27 mouse cellular contexts compared by ENCODE assay signal in the genomic region with DNA sequence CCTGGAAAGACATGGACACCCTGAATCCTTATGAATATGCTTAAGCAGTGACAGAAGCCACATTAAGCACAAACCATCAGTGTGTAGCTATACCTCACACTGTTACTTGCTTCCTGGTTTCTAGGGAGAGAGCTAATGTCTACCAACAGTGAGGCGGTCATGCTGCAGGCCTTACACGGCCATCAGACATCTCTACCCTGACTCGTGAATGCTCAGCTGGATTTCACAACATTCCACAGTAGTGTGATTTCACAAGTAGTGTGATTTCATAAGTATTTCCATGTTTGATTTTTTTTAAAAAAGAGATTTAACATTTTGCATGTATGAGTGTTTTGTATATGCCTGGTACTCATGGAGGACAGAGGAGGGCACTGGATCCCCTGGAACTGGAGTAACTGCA. TPM values are rescaled to one million over a fixed set of nuclear protein-coding genes. Genes with fewer than 3 reads are reported as not detected.
DNase-seq lines count a peak whose midpoint lies in the region; ATAC-seq and TF ChIP-seq lines count a peak whose summit lies in the region.
"Had no signal": no experiment of that assay in that cellular context is flagged by ENCODE, and none has a peak within 500 bp of the region (broad histone marks: within the 10 kb centered on the region; RNA-seq: fewer than 3 reads in every experiment).

No protein-coding gene starts in this region.

- peak; percentile 60 for ATAC-seq in megakaryocyte, adult 5-6 weeks (ENCODE audit: poor library complexity, severe bottlenecking)
- no peak for ATAC-seq in hindbrain, postnatal 0 days
- ATAC-seq: forebrain, embryonic 13.5 days; forebrain, postnatal 0 days; intestine, embryonic 15.5 days; Patski had no signal

- H3K4me2 ChIP-seq in hindbrain, postnatal 0 days (ENCODE audit: low read depth, low read length), result no peak overlapping the region
- H3K4me2 ChIP-seq: embryonic facial prominence, embryonic 13.5 days; forebrain, embryonic 13.5 days; heart, embryonic 13.5 days; hindbrain, embryonic 14.5 days; intestine, embryonic 15.5 days had no signal

- no peaks in the 10 kb centered on the region for H3K4me1 ChIP-seq in hindbrain, postnatal 0 days (ENCODE audit: insufficient read depth, low read length)
- H3K4me1 ChIP-seq: embryonic facial prominence, embryonic 10.5 days; embryonic facial prominence, embryonic 13.5 days; forebrain, embryonic 13.5 days; heart, embryonic 10.5 days; heart, embryonic 13.5 days; intestine, embryonic 15.5 days had no signal

- H3K27me3 ChIP-seq in hindbrain, postnatal 0 days (ENCODE audit: insufficient read depth, low read length), result no peaks in the 10 kb centered on the region
- H3K27me3 ChIP-seq: embryonic facial prominence, embryonic 13.5 days; forebrain, embryonic 13.5 days; heart, embryonic 13.5 days; intestine, embryonic 15.5 days; Patski had no signal

- H3K9me3 ChIP-seq in hindbrain, postnatal 0 days (ENCODE audit: low read length), result no peaks in the 10 kb centered on the region
- H3K9me3 ChIP-seq: embryonic facial prominence, embryonic 10.5 days; embryonic facial prominence, embryonic 13.5 days; forebrain, embryonic 13.5 days; heart, embryonic 10.5 days; heart, embryonic 13.5 days; intestine, embryonic 15.5 days had no signal

- H3K36me3 ChIP-seq in hindbrain, postnatal 0 days (ENCODE audit: insufficient read depth, low read length), result peaks cover 56% of the 10 kb centered on the region

- DNase-seq in 416B (ENCODE audit: low read depth), result peak; percentile 47
- peak; percentile 19 for DNase-seq in NIH3T3 (ENCODE audit: low read depth)
- DNase-seq in adrenal gland, adult (ENCODE audit: inconsistent age in 2 of 2, low spot score in 1 of 2), result no peak
- DNase-seq in layer of hippocampus, adult 9-10 months (ENCODE audit: low spot score), result no peak
- DNase-seq in hindbrain, postnatal 0 days (ENCODE audit: low spot score), result no peak
- DNase-seq: adrenal gland, adult 2 months; adrenal gland, postnatal 14 days; cerebellum, adult 11-12 months; cerebellum, adult 8-10 months; cerebellum, postnatal 10 days; cerebellum, postnatal 36 days; embryo, embryonic 11 days; forebrain, postnatal 0 days; gastrocnemius, postnatal 25 days; heart, adult 2 months; heart, postnatal 14 days; heart, postnatal 4 days had no signal

- 98% methylated on average over 3 of the region's 3 CpGs for WGBS in hindbrain, postnatal 0 days

- H3K27ac ChIP-seq in hindbrain, postnatal 0 days, result no peak overlapping the region
- H3K27ac ChIP-seq: embryonic facial prominence, embryonic 10.5 days; embryonic facial prominence, embryonic 13.5 days; forebrain, embryonic 13.5 days; heart, adult 2 months; heart, embryonic 10.5 days; heart, embryonic 13.5 days; hindbrain, embryonic 14.5 days; intestine, embryonic 15.5 days had no signal

- no peak for TF ChIP-seq CTCF in hindbrain, postnatal 0 days (IDR thresholded peaks at IDR 0.05; ENCODE audit: low read depth)

- H3K9ac ChIP-seq in hindbrain, postnatal 0 days (replicated peaks; ENCODE audit: low read length), result no peak overlapping the region
- H3K9ac ChIP-seq: embryonic facial prominence, embryonic 13.5 days; forebrain, embryonic 13.5 days; forebrain, postnatal 0 days; heart, embryonic 13.5 days; hindbrain, embryonic 14.5 days; intestine, embryonic 15.5 days had no signal

- H3K4me3 ChIP-seq in hindbrain, postnatal 0 days (ENCODE audit: low read length), result no peak overlapping the region
- H3K4me3 ChIP-seq: embryonic facial prominence, embryonic 10.5 days; embryonic facial prominence, embryonic 13.5 days; erythroblast, embryonic 14.5 days; forebrain, embryonic 13.5 days; heart, adult 2 months; heart, embryonic 10.5 days; heart, embryonic 13.5 days; intestine, embryonic 15.5 days had no signal

RNA-seq across cellular contexts. Expression of a gene that starts 9.8 kb away (rescaled TPM):
- 2.3 and 2.7 TPM in 2 replicates for total RNA-seq in megakaryocyte, adult 5-6 weeks (2015)
- 5.0 and 6.8 TPM in 2 replicates for total RNA-seq in megakaryocyte, adult 5-6 weeks (2017)
- 1.7 and 5.3 TPM in 2 replicates for total RNA-seq in hindbrain, postnatal 0 days (2014; rRNA removed)
- polyA plus RNA-seq in hindbrain, postnatal 0 days (2015; fragmentation: Nextera tagmentation; extraction: Ambion mirVana), result 2.9 and 3.8 TPM in 2 replicates

RNA-seq across cellular contexts. Expression of a gene that starts 18.1 kb away (rescaled TPM):
- 59.0 and 62.7 TPM in 2 replicates for total RNA-seq in megakaryocyte, adult 5-6 weeks (2015)
- total RNA-seq in megakaryocyte, adult 5-6 weeks (2017), result 98.1 and 115 TPM in 2 replicates
- total RNA-seq in hindbrain, postnatal 0 days (2014; rRNA removed), result 40.9 and 50.2 TPM in 2 replicates
- polyA plus RNA-seq in hindbrain, postnatal 0 days (2015; fragmentation: Nextera tagmentation; extraction: Ambion mirVana), result 46.2 and 46.6 TPM in 2 replicates

RNA-seq across cellular contexts. Expression of a gene that starts 18.6 kb away (rescaled TPM):
- 271 and 279 TPM in 2 replicates for total RNA-seq in megakaryocyte, adult 5-6 weeks (2015)
- 160 and 200 TPM in 2 replicates for total RNA-seq in megakaryocyte, adult 5-6 weeks (2017)
- 246 and 254 TPM in 2 replicates for total RNA-seq in hindbrain, postnatal 0 days (2014; rRNA removed)
- polyA plus RNA-seq in hindbrain, postnatal 0 days (2015; fragmentation: Nextera tagmentation; extraction: Ambion mirVana), result 95.3 and 97.2 TPM in 2 replicates

RNA-seq across cellular contexts. Expression of a gene that starts 31.1 kb away (rescaled TPM):
- 102 and 112 TPM in 2 replicates for total RNA-seq in megakaryocyte, adult 5-6 weeks (2015)
- 83.4 and 89.7 TPM in 2 replicates for total RNA-seq in megakaryocyte, adult 5-6 weeks (2017)
- 79.6 and 93.3 TPM in 2 replicates for total RNA-seq in hindbrain, postnatal 0 days (2014; rRNA removed)
- 107 and 114 TPM in 2 replicates for polyA plus RNA-seq in hindbrain, postnatal 0 days (2015; fragmentation: Nextera tagmentation; extraction: Ambion mirVana)

RNA-seq across cellular contexts. Expression of a gene that starts 59.9 kb away (rescaled TPM):
- 17.8 and 32.6 TPM in 2 replicates for total RNA-seq in megakaryocyte, adult 5-6 weeks (2015)
- total RNA-seq in megakaryocyte, adult 5-6 weeks (2017), result 23.5 and 50.1 TPM in 2 replicates
- 20.4 and 24.2 TPM in 2 replicates for total RNA-seq in hindbrain, postnatal 0 days (2014; rRNA removed)
- 15.3 and 15.7 TPM in 2 replicates for polyA plus RNA-seq in hindbrain, postnatal 0 days (2015; fragmentation: Nextera tagmentation; extraction: Ambion mirVana)

Comparison
In these comparisons a context has a peak if more than half of its experiments do, and no peak if none do; other contexts are left out.
1. DNase-seq: peak in 416B (single experiment) and NIH3T3 (single experiment); none in adrenal gland, adult (0 of 2), layer of hippocampus, adult 9-10 months (single experiment) and hindbrain, postnatal 0 days (single experiment).